Mouse (Mus musculus) brain, adult 2 months (tissue): ENCODE measurements around the gene Arl11.
A peak's percentile ranks its signal among the peaks of the same experiment; 100 is the strongest.

Source experiments
- DNase-seq: peaks from one replicate; pipeline ENCODE4 v3.0.0; 2011; ENCODE audit warnings: low read depth, low spot score

The Arl11 gene

DNA sequence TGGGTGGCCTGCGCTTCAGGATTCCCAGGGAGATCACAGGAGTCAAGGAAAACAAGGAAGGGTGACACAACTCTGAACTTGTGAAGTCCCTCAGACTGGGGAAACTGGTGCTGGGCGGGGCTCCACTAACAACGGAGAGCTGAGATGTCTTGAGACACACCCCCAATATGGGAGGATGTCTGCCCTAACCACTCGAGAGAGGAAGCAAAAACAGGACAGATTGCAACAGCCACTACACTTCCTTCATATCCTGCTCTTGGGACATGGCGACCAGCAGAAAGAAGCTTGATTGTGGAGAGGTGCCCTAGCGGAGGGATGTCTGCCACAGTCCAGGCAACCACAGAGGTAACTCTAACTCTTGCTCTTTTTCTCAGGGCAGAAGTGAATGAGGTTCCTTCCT lies at the start of gene Arl11:
Gene Arl11, plus strand, starts transcription at position 161 of the 400 bp plus-strand sequence.
- peak; percentile 19 for DNase-seq

DNA sequence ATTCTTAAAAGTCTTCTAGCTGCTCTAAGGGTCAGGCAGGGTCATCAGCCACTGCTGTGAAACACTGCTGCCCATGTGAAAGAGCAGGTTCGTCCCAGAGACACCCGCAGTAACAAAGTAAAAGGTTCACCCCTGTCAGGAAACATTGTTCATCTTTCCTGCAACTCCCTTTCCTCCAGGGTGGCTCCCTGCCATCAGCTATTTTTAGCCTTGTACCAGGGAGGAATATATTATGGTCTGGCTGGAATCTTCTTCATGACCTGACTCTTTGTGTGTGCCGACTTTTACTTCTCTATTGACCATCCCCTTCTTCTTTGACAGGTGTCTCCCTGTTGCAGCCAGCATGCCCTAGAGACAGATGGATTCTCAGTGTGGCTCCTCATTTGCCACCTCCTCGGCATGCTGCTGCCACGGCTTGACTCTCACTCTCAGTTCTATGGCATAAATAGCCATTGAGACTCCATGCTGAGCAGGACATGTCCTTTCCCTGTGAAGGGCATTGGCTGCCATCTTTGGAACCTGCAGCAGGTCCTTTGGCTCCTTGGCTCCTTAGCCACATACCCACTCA lies 41.6 kb upstream of the Arl11 start:
- DNase-seq = peak; percentile 90

DNA sequence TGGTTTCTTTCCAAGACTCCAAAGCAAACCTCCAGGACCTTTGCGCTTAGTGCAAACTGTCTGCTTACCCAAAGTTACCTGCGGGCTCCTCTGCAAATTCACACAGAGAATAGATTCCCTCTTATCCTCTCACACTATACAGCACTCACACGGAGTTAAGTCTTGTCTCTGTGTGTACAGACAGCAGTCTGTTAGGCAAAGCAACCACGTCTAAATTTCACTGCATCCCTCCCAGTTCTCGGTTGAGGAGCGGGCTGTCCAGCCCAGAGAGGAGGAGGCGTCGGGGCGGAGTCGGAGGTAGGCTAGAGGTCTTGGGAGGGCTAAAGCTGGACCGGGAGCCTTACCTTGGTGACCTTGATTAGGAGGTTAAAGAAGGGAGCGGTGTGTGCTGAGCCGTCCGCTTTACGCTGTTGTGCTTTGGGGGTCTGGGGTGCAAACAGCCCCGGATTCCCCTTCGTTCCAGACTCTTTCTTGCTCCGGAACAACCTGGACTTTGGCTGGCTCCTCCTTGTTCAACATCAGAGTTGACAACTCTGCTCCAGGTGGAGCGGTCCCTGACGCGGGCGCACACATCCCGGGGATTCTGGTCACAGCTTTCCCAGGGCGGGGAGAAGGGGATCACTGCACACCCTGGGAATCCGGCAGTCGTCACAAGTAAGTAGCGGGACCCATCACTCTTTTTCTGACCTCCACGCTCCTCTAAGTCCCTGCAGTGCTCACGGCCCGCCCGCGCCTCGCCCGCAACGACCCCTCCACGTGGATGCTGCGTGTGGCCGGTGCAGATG lies 34.9 kb upstream of the Arl11 start:
- DNase-seq = no peak

DNA sequence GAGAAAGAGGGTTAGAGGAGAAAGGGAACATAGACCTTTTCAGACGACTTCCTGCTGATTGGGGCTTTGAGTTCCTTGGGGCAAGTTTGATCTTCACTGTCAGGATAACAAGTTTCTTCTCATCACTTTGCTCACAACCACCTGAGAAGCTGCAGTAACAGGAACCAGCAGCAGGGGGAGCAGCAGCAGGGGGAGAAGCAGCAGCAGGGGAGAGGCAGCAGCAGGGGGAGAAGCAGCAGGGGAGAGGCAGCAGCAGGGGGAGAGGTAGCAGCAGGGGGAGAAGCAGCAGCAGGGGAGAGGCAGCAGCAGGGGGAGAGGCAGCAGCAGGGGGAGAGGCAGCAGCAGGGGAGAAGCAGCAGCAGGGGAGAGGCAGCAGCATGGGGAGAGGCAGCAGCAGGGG lies 32.3 kb upstream of the Arl11 start:
- peak; percentile 44 for DNase-seq

DNA sequence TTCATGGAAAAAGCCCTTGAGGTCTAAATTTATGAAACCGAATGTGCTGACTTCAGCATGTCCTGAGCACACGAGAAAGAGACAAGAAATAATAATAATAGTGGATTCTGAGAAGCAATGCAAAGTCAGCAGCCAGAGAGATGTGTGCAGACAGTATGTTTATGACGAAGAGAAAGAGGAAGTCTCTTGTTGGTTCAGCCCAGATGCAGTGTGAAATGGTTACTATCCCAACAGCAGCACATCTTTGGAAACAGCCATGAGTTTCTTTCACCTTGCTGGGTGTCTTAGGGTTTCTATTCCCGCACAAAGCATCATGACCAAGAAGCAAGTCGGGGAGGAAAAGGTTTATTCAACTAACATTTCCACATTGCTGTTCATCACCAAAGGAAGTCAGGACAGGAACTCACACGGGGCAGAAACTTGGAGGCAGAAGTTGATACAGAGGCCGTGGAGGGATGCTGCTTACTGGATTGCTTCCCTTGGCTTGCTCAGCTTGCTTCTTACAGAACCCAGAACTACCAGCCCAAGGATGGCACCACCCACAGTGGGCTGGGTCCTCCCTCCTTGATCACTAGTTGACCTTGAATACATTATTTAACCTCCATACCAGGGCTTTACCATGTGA lies 30.8 kb upstream of the Arl11 start:
- DNase-seq = no peak

DNA sequence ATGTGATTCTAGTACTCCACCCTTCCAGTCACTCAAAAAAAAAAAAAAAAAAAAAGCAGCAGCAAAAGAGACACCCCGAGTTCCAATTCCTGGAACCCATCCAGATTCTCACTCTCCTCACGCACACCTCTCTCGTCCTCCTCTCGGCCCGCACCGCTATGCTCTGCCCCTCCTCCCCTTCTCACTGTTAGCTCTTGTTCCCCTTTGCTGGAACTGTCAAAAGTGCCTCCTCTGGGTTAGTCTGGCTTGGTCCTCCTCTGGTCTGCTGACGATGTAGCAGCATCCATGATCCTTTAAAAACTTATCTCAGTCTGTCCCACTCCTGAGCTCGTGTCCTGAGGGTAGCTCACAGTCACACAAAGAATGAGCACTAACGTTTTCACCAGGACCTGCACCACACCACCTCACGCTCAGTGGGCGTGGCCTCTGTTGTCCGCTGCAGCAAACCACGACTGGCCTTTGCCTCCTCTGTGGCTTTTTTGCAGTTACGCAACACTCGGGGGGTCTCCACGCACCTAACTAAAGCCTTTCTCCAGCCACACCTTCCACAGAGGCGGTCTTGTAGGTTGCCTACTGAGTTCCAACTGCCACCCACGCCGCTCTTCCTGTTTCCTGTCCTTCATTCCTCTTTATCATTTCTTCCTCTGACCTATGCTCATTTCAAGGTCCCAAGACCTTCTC lies 20.8 kb upstream of the Arl11 start:
- DNase-seq = no peak

DNA sequence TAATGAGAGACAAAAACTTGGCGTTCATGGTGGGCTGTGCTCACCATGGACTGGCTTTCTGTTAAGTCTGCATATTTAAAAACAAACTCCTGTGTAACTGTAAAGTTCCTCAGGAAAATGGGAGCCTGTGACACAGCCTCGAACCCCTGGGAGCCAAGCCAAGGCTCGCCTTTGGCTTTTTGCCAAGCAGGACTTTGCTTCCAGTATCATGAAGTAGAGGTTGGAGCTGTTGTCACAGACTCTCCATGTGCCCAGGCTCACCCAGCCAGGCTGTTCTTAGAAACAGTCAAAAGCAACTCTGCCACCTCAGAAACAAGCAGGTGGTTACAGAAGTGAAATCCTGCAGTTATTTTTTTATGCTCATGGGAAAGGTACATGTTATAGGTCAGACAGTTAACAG lies 18.9 kb upstream of the Arl11 start:
- DNase-seq = peak; percentile 10

DNA sequence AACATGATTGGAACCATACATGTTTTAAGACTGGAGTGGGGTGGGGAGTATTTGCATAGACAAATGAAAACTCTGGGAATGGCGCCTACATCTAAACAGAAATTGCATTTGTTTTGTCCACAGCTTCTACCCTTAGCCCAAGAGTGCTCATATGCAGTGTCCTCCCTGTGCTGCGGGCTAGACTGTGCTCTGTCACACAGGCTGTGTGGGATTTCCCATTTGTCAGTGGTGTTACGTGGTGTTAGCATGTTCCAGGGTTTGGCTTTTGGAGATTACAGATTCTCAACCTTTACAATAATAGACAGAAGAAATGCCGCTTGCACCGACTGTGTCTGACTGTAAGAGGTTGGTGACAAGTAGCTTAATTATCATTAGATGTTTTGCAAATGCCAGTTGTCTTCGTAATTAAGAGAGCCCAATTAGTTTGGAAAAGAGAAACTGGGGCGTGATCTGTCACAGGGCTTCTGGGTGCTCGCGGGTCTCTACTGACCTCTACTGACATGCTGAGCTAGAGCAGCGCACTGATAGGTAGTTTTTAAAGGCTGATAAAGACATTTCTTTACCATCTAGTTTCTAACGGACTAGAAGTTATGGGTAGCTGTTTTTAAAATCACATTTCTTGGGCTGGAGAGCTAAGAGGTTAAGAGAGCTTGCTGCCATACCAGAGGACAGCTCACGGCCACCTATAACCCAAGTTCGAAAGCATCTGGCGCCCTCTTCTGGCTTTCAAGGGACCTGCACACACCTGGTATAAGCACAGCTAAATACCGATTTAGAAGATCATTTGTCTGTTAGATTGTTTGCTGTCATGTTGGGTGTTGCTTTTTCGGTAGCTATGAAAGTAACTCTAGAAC lies 15.4 kb upstream of the Arl11 start:
- peak; percentile 77 for DNase-seq

DNA sequence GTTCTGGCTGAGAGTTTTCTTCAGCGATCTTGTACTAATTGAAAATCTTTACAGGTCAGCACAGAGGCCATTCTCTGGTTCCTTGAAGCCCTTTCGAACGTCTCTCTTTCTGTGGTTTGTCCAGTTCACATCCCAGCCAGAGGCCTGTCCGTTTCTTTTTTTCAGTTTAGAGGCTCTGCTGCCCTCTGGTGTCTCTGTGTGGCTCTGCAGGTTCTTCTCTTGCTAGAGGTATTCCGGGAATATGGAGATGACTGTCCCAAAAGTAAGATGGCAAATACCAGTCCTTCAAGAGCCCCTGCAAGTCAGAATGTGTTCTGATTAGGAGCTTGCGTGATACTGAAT lies 14.8 kb upstream of the Arl11 start:
- DNase-seq = peak; percentile 69

DNA sequence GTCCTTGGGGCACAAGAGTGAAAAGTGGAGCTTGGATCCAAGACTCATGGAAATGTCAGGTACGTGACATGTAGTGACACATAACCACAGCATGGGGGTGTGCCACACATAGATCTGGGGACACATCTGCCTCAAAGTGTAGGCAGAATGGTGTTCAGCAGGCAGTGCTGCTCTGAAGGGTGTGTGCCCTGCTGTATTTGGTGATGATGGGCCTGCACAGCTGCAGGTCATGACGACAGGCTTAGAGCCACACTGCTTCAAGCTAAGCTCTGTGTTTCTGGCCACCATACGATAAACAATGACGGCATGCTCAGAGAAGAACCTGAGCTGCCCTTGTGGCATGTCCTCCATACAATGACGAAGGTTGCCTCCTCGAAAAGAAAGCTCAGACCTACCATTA lies 9.7 kb upstream of the Arl11 start:
- no peak for DNase-seq

DNA sequence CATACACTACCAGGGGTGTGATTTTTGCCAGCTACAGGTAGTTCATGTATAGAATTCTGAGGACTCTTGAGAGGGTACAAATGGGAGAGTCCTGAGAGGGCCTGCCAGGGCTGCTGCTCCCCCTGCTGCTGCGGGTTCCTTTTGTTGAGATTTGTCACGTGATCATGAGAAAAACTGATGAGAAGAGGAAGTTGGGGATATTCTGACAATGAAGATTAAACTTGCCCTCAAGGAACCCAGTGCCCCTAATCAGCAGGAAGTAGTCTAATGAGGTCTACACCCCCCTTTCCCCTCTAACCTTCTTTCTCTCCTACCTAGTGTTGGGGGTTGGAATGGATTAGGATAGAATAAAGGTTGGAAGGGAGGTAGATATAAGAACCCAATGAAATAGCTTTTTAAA lies 8.2 kb upstream of the Arl11 start:
- DNase-seq = no peak

DNA sequence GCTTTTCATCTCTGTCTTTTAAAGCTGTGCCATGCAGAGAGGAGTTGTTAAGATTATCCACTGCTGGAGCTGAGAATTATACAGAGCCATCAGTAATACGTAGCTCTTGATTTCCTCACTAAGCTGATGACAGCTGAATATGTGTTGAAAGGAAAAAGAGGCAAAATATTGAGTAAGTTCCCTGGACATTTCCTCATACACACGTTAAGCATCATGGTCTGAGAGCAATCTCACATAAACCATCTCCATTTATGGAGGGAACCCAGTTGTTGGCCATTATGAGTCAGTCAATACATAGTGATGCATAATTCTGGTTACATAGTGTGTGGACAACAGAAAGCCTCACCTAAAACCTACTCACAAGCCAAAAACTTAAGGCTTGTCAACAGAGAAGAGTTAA lies 7.1 kb upstream of the Arl11 start:
- DNase-seq = no peak

DNA sequence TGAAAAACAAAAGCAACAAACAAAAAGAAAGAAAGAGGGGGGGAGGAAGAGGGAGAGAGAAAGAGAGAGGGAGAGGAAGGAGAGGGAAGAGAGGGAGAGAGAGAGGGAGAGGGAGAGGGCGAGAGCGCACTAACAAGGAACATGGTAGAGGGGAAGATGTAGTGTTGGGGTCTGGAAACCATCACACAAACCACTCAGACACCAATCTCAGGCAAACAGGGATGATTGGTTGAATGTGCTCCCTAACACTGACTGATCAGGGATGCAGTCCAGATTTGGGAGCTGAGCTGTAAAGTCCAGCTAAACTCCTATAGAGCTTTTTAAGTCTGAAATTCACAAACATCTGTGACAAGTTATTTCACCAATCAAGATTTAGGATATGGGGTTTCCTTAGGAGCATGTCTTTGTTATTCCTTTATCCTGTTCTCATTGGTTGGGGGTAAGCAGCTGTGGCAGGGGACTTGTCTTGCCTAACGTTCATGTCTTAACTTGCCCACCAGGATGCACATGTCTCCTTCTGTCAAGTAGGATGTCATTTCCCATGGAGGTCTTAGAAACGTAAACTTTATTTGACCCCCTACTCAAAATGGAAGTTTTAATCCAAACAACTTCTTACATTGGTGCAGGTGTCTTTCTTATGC lies 5.5 kb upstream of the Arl11 start:
- DNase-seq = no peak

DNA sequence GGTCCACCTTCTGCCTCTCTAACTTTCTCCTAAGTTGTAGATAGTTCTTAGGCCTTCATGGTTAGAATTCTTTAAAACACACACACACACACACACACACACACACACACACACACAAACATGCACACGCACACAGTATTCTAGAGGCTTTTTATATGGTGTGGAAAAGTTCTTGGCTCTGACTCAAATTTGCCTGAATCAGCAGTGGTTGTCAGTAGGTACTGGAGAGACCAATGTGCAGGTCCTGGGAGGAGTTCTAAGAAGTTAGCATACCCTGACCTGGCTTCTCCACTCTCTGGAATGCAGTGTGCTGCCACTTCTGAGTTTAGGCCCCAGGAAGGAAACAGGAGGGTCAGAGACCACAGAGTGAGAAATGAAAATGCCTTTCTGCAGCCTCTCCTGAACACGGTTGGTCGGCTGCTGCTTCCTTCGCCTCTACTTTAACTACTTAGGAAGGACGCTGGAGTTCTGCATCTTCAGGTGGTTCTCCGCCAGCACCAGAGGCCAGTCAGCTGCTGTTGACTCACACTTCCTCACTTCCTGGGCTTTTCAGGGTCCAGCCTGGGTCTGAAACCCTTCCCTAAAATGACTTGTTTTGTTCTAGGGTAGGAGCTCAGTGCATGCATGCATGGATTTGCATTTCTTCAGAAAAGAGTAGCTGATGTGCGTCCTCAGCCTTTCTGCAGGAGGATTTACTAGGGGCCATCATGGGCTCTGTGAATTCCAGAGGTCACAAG lies 651 bp downstream of the Arl11 start:
- DNase-seq = no peak

DNA sequence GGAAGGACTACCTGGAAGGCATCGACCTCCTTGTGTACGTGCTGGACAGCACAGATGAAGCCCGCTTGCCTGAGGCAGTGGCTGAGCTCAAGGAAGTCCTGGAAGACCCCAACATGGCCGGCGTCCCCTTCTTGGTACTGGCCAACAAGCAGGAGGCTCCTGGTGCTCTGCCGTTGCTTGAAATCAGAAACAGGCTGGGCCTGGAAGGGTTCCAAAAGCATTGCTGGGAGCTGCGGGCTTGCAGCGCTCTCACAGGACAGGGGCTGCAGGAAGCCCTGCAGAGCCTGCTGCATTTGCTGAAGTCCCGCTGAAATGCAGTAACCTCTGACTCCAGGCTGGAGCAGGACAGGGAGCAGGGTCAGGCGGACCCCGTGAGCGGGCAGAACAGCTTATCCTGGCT lies 1.4 kb downstream of the Arl11 start:
- DNase-seq = no peak

DNA sequence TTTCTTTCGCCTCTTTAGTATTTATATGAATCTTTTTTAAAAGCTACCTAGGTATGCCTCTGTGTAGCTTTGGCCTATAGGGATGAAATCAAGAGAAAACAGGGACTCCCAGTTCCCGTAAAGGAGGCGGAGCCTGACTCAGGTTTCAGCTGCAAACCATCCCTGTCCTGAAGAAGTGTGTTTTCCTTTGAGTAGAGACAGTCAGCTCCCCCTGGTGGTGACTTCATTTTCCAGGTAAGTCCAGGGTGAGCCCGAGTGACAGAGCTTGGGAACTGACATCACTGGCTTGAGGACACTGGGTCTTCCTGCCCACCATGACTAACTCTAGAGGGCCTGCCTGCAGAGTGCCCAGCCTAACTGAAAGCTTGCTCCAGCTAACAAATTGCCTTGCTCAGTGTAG lies 7.3 kb downstream of the Arl11 start:
- DNase-seq = peak; percentile 85

DNA sequence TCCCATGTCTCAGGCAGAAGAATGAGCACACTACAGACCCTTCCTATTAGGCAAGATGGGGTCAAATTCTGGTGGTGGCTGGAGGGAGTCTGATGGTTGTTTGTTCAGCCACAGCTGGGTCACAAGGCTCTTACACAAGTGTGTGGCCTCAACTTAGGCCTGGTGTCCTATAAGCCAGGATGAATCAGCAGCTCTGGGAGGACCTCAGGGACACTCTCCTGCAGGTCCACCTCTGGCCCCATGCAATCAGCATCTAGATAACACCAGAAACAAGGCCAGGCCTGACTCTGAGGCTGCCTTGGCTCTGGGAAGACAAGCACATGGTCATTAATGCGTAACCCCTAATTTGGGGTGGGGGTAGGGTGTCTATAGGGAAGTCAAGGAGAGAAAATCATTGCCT lies 11.2 kb downstream of the Arl11 start:
- no peak for DNase-seq

DNA sequence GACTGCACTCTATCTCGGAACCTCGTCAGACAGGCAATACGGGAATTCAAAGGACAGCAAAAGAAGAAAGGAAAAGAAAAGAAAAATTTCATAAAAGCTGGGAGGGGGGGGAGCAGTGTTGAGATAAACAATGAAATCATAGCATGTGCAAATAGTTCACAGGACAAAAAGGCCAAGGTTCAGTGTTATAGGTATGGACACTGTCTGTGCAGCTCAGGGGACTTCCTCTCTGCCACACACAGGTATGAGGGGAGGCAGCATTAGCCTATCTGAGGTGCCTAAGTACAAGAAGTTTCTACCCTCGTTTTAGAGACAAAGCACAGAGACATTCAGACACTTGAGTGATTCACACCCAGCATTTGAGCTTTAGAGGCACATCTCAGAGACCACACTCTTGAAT lies 11.6 kb downstream of the Arl11 start:
- no peak for DNase-seq

DNA sequence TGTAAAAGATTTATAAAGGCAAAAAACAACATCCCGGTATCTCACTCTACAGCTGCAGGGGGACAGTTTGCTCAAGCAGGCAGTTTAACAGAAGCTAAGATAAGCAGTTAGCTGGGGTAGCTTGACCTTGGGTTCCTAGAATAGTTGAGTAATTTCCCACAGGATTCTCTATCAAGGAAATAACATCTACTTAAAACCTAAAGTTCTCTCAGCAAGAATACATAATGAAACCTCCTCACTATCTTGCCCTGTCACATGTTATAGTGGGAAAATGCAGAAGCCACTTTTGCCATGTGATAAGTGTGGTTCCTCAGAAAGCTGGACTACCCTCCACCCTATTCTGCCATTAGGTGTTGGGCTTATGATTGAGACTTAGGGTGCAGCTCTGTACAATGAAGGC lies 13.2 kb downstream of the Arl11 start:
- no peak for DNase-seq

DNA sequence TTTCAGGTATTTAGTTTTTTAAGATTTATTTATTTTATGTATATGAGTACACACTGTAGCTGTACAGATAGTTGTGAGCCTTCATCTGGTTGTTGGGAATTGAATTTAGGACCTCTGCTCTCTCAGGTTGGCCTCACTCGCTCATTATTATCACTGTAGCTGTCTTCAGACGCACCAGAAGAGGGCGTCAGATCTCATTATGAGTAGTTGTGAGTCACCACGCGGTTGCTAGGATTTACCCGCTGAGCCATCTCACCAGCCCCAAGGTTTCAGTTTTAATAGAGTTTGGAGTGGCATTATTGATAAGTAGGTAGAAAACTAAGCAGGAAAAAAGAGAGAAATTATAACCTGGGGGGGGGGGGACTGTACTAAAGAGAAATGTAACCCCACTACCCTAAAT lies 17.5 kb downstream of the Arl11 start:
- peak; percentile 60 for DNase-seq
